Mouse (Mus musculus) kidney, embryonic 16.5 days (tissue): ENCODE results near the gene Dnase1l2. TPM values are rescaled to one million over a fixed set of nuclear protein-coding genes. Genes with fewer than 3 reads are reported as not detected.
"Not testable (repeated sequence)": the region's sequence is repeated elsewhere in the genome, so short reads cannot be mapped to it uniquely, and the experiment has no call there.

Experiments
- ATAC-seq: fragments of 200-750 bp; cut with Nextera tagmentation; 2 replicates; pipeline ENCODE4 v1.8.0; 2017; ENCODE audit warnings: moderate TSS enrichment; ENCODE audit not compliant: low FRiP score, low TSS enrichment
- H3K27ac ChIP-seq: fragments of 300-500 bp; sonication (generic); 2 replicates; pipeline ENCODE4 v1.5.1; 2014; ENCODE audit warnings: low read length
- H3K27me3 ChIP-seq: fragments of 300-500 bp; sonication (generic); 2 replicates; pipeline ENCODE4 v1.6.1; 2014; ENCODE audit warnings: low read length, control low read depth, mixed read lengths; ENCODE audit not compliant: insufficient read depth
- H3K36me3 ChIP-seq: fragments of 300-500 bp; sonication (generic); 2 replicates; pipeline ENCODE4 v1.6.1; 2014; ENCODE audit warnings: low read length, control low read depth, mixed read lengths; ENCODE audit not compliant: insufficient read depth
- H3K4me1 ChIP-seq: fragments of 300-500 bp; sonication (generic); 2 replicates; pipeline ENCODE4 v1.6.1; 2014; ENCODE audit warnings: low read length, control low read depth, mixed read lengths; ENCODE audit not compliant: insufficient read depth
- H3K4me2 ChIP-seq: fragments of 300-500 bp; sonication (generic); replicated peaks from 2 replicates; pipeline ENCODE4 v1.6.1; 2014; ENCODE audit warnings: low read depth, low read length
- H3K4me3 ChIP-seq: fragments of 300-500 bp; sonication (generic); 2 replicates; pipeline ENCODE4 v1.5.1; 2014; ENCODE audit warnings: mild to moderate bottlenecking, low read length
- H3K9ac ChIP-seq: fragments of 300-500 bp; sonication (generic); replicated peaks from 2 replicates; pipeline ENCODE4 v1.6.1; 2014; ENCODE audit warnings: low read length
- H3K9me3 ChIP-seq: fragments of 300-500 bp; sonication (generic); 2 replicates; pipeline ENCODE4 v1.6.1; 2016; ENCODE audit warnings: low read length, control low read depth
- WGBS: fragments of 180-500 bp; shearing (Covaris S2); extraction: QIAGEN DNeasy Blood & Tissue Kit; methylation state at CpG from one replicate; pipeline ENCODE4 v1.1.7; 2014; 5-methylcytosine and 5-hydroxymethylcytosine counted together
- polyA plus RNA-seq: library from polyadenylated mRNA; unstranded; fragments of >200 nt; fragmentation: Nextera tagmentation; extraction: Ambion mirVana; gene quantifications from 2 replicates; pipeline ENCODE4 v1.2.1, GENCODE M21; 2015

Gene Dnase1l2
- polyA plus RNA-seq, 1 experiment from 2014 or later = 3.2 TPM

GRCm38 (mm10) chr17:24461580-24461979 lies 18.7 kb upstream of the Dnase1l2 start:
- no peaks in the 10 kb centered on the region for H3K27me3 ChIP-seq
- no peaks in the 10 kb centered on the region for H3K4me1 ChIP-seq
- H3K9me3 ChIP-seq = no peaks in the 10 kb centered on the region
- WGBS = 64% methylated on average over 2 of the region's 2 CpGs
- no peak overlapping the region for H3K4me3 ChIP-seq
- H3K9ac ChIP-seq = no peak overlapping the region
- no peak overlapping the region for H3K27ac ChIP-seq
- no peak overlapping the region for H3K4me2 ChIP-seq
- ATAC-seq = no peak
- H3K36me3 ChIP-seq = no peaks in the 10 kb centered on the region

GRCm38 (mm10) chr17:24455523-24456206 lies 12.8 kb upstream of the Dnase1l2 start:
- Histone ChIP-seq H3K4me1 (peaks cover 15% of the 10 kb centered on the region), H3K9ac (0 out of 2 replicates have a peak overlapping the region, but pooled peaks have one; percentile 9), H3K27ac (peak overlapping the region; percentile 72; the same call in 1 of the 2 replicates), H3K4me2 (peak overlapping the region; percentile 69), H3K4me3 (peak overlapping the region; percentile 94)
- H3K27me3 ChIP-seq, H3K9me3 ChIP-seq, H3K36me3 ChIP-seq: not testable (repeated sequence)
- peak; percentile 37 for ATAC-seq
- 42% methylated on average over 10 of the region's 10 CpGs for WGBS

- H3K4me3 ChIP-seq = peak overlapping the region; percentile 94
- peak; percentile 94 for ATAC-seq
Observed at GRCm38 (mm10) chr17:24454756-24455522, 12.0 kb upstream of the Dnase1l2 start.

GRCm38 (mm10) chr17:24454218-24454755 lies 11.4 kb upstream of the Dnase1l2 start:
- Histone ChIP-seq H3K27ac (peak overlapping the region; percentile 98), H3K36me3 (peaks cover 16% of the 10 kb centered on the region), H3K9me3 (no peaks in the 10 kb centered on the region), H3K4me3 (peak overlapping the region; percentile 94), H3K4me1 (peaks cover 15% of the 10 kb centered on the region), H3K9ac (peak overlapping the region; percentile 94), H3K4me2 (peak overlapping the region; percentile 69), H3K27me3 (no peaks in the 10 kb centered on the region)
- ATAC-seq = 0 out of 2 replicates have a peak, but pooled peaks have one; percentile 0
- 3% methylated on average over 14 of the region's 14 CpGs for WGBS

More at GRCm38 (mm10) chr17:24454756-24455522, 12.0 kb upstream of the Dnase1l2 start:
- H3K27me3 ChIP-seq = no peaks in the 10 kb centered on the region
- peak overlapping the region; percentile 69 for H3K4me2 ChIP-seq
- H3K9ac ChIP-seq = peak overlapping the region; percentile 94
- H3K4me1 ChIP-seq = peaks cover 15% of the 10 kb centered on the region
- H3K9me3 ChIP-seq = no peaks in the 10 kb centered on the region
- peaks cover 10% of the 10 kb centered on the region for H3K36me3 ChIP-seq
- peak overlapping the region; percentile 98 for H3K27ac ChIP-seq
- WGBS = under 1% methylated on average over 66 of the region's 67 CpGs

GRCm38 (mm10) chr17:24453372-24453771 lies 10.5 kb upstream of the Dnase1l2 start:
- 60% methylated on average over 2 of the region's 2 CpGs for WGBS
- no peak overlapping the region for H3K9ac ChIP-seq
- H3K27ac ChIP-seq = no peak overlapping the region
- 0 out of 2 replicates have a peak overlapping the region, but pooled peaks have one; percentile 4 for H3K4me3 ChIP-seq
- H3K36me3 ChIP-seq = peaks cover 24% of the 10 kb centered on the region
- H3K4me1 ChIP-seq = peaks cover 15% of the 10 kb centered on the region
- peak overlapping the region; percentile 69; the same call in 1 of the 2 replicates for H3K4me2 ChIP-seq
- H3K27me3 ChIP-seq = no peaks in the 10 kb centered on the region
- ATAC-seq = no peak
- no peaks in the 10 kb centered on the region for H3K9me3 ChIP-seq

GRCm38 (mm10) chr17:24451220-24451619 lies 8.3 kb upstream of the Dnase1l2 start:
- ATAC-seq = no peak
- 95% methylated on average over 6 of the region's 6 CpGs for WGBS
- Histone ChIP-seq H3K4me2 (no peak overlapping the region), H3K36me3 (peaks cover 40% of the 10 kb centered on the region), H3K27me3 (no peaks in the 10 kb centered on the region), H3K4me1 (peaks cover 15% of the 10 kb centered on the region), H3K27ac (no peak overlapping the region), H3K4me3 (no peak overlapping the region), H3K9ac (no peak overlapping the region), H3K9me3 (no peaks in the 10 kb centered on the region)

GRCm38 (mm10) chr17:24449507-24449906 lies 6.6 kb upstream of the Dnase1l2 start:
- Histone ChIP-seq H3K4me2 (no peak overlapping the region), H3K36me3 (peaks cover 57% of the 10 kb centered on the region), H3K4me3 (no peak overlapping the region), H3K4me1 (peaks cover 10% of the 10 kb centered on the region), H3K9me3 (no peaks in the 10 kb centered on the region), H3K27me3 (no peaks in the 10 kb centered on the region), H3K9ac (no peak overlapping the region), H3K27ac (no peak overlapping the region)
- 89% methylated on average over 6 of the region's 6 CpGs for WGBS
- no peak for ATAC-seq

GRCm38 (mm10) chr17:24446590-24446989 lies 3.7 kb upstream of the Dnase1l2 start:
- H3K9ac ChIP-seq = no peak overlapping the region
- H3K4me3 ChIP-seq = no peak overlapping the region
- 92% methylated on average over 8 of the region's 8 CpGs for WGBS
- no peak overlapping the region for H3K27ac ChIP-seq
- H3K36me3 ChIP-seq = peaks cover 67% of the 10 kb centered on the region
- no peak overlapping the region for H3K4me2 ChIP-seq
- H3K4me1 ChIP-seq = no peaks in the 10 kb centered on the region
- H3K27me3 ChIP-seq = no peaks in the 10 kb centered on the region
- no peak for ATAC-seq
- H3K9me3 ChIP-seq = no peaks in the 10 kb centered on the region

- WGBS = 87% methylated on average over 4 of the region's 4 CpGs
- peaks cover 66% of the 10 kb centered on the region for H3K36me3 ChIP-seq
Observed at GRCm38 (mm10) chr17:24443409-24443808, 504 bp upstream of the Dnase1l2 start.

More at GRCm38 (mm10) chr17:24443409-24443808, 504 bp upstream of the Dnase1l2 start:
- Histone ChIP-seq H3K4me3 (no peak overlapping the region), H3K4me1 (no peaks in the 10 kb centered on the region), H3K27ac (no peak overlapping the region), H3K4me2 (no peak overlapping the region), H3K9me3 (no peaks in the 10 kb centered on the region), H3K9ac (no peak overlapping the region), H3K27me3 (no peaks in the 10 kb centered on the region)
- ATAC-seq = no peak
